10 mouse cellular contexts compared by ENCODE assay signal in genomic region chr6:133875906-133876462, GRCm38 (mm10). TPM values are rescaled to one million over a fixed set of nuclear protein-coding genes. Genes with fewer than 3 reads are reported as not detected.
A peak's percentile ranks its signal among the peaks of the same experiment; 100 is the strongest.
DNase-seq lines count a peak whose midpoint lies in the region; ATAC-seq and TF ChIP-seq lines count a peak whose summit lies in the region.
"Had no signal": no experiment of that assay in that cellular context is flagged by ENCODE, and none has a peak within 500 bp of the region (broad histone marks: within the 10 kb centered on the region; RNA-seq: fewer than 3 reads in every experiment).

No protein-coding gene starts in this region.

- H3K27ac ChIP-seq in forebrain, embryonic 12.5 days, result no peak overlapping the region
- H3K27ac ChIP-seq in layer of hippocampus, adult 2 months, result no peak overlapping the region
- no peak overlapping the region for H3K27ac ChIP-seq in midbrain, embryonic 10.5 days (replicated peaks)

- TF ChIP-seq CTCF in layer of hippocampus, adult 2 months (conservative IDR thresholded peaks at IDR 0.05), result peak; percentile 83

- H3K27me3 ChIP-seq in forebrain, embryonic 12.5 days, result no peaks in the 10 kb centered on the region
- H3K27me3 ChIP-seq in midbrain, embryonic 10.5 days (ENCODE audit: low read depth, poor library complexity, severe bottlenecking), result no peaks in the 10 kb centered on the region

- 27% methylated on average over 12 of the region's 12 CpGs for WGBS in forebrain, embryonic 12.5 days
- WGBS in midbrain, embryonic 10.5 days, result 36% methylated on average over 12 of the region's 12 CpGs

- ATAC-seq in cerebellum, adult (ENCODE audit: insufficient number of reproducible peaks, low FRiP score, low TSS enrichment), result no peak
- ATAC-seq in forebrain, embryonic 12.5 days (ENCODE audit: low FRiP score), result peak; percentile 3; the same call in 1 of the 2 replicates

- H3K4me2 ChIP-seq in forebrain, embryonic 12.5 days, result no peak overlapping the region

- no peak overlapping the region for H3K4me3 ChIP-seq in forebrain, embryonic 12.5 days (replicated peaks)
- no peak overlapping the region for H3K4me3 ChIP-seq in layer of hippocampus, adult 2 months
- H3K4me3 ChIP-seq in midbrain, embryonic 10.5 days, result no peak overlapping the region

- H3K4me1 ChIP-seq in forebrain, embryonic 12.5 days, result no peaks in the 10 kb centered on the region
- H3K4me1 ChIP-seq in midbrain, embryonic 10.5 days, result no peaks in the 10 kb centered on the region

- H3K36me3 ChIP-seq in forebrain, embryonic 12.5 days (replicated peaks), result no peaks in the 10 kb centered on the region
- no peaks in the 10 kb centered on the region for H3K36me3 ChIP-seq in midbrain, embryonic 10.5 days
- H3K36me3 ChIP-seq: G1E had no signal

- no peak overlapping the region for H3K9ac ChIP-seq in forebrain, embryonic 12.5 days

- 0 out of 2 replicates have a peak, but pooled peaks cover 1% of the 10 kb centered on the region for H3K9me3 ChIP-seq in forebrain, embryonic 12.5 days
- H3K9me3 ChIP-seq in midbrain, embryonic 10.5 days (replicated peaks), result no peaks in the 10 kb centered on the region
- H3K9me3 ChIP-seq: G1E had no signal

- DNase-seq in cerebellum, adult 8-10 months, result peak; percentile 24
- DNase-seq in urinary bladder, postnatal 14 days (ENCODE audit: low spot score), result peak; percentile 12
- DNase-seq in urinary bladder, postnatal 10 days (ENCODE audit: low spot score), result no peak
- peak; percentile 16 to 60 for DNase-seq in layer of hippocampus, adult 2 months (ENCODE audit: low spot score in 2 of 2)
- DNase-seq in midbrain, embryonic 10.5 days (ENCODE audit: low spot score), result peak; percentile 37
- peak; percentile 20 for DNase-seq in thymus, postnatal 14 days

RNA-seq across cellular contexts. Expression of gene Kap, which starts 22.4 kb away (rescaled TPM):
- polyA plus RNA-seq in forebrain, embryonic 12.5 days (2016; fragmentation: Nextera tagmentation; extraction: Ambion mirVana), result not detected in 2 replicates
- not detected for total RNA-seq in layer of hippocampus, adult 2 months (2021)
- polyA plus RNA-seq in midbrain, embryonic 10.5 days (2016; fragmentation: Nextera tagmentation; extraction: Ambion mirVana), result not detected in 2 replicates
- total RNA-seq: G1E; layer of hippocampus, postnatal 25 days had no signal
- polyA plus RNA-seq: G1E had no signal
